Mouse (Mus musculus) thymus, adult 2 months (tissue): Measurements from ENCODE around the gene Tyr. TPM values are rescaled to one million over a fixed set of nuclear protein-coding genes. Genes with fewer than 3 reads are reported as not detected.
"Not testable (repeated sequence)": the region's sequence is repeated elsewhere in the genome, so short reads cannot be mapped to it uniquely, and the experiment has no call there.

ENCODE experiments used
- DNase-seq: peaks from one replicate; pipeline ENCODE4 v3.0.0; 2021
- H3K27ac ChIP-seq: fragments of 200-500 bp; 2 replicates; pipeline ENCODE4 v1.5.1; 2012; ENCODE audit warnings: low read length, control low read depth; ENCODE audit not compliant: control insufficient read depth, insufficient read depth
- H3K27me3 ChIP-seq: fragments of 200-500 bp; 2 replicates; pipeline ENCODE4 v1.6.1; 2012; ENCODE audit warnings: mild to moderate bottlenecking, low read length, moderate library complexity, mixed read lengths; ENCODE audit not compliant: control insufficient read depth, insufficient read depth
- H3K36me3 ChIP-seq: fragments of 200-500 bp; 2 replicates; pipeline ENCODE4 v1.6.1; 2012; ENCODE audit warnings: mild to moderate bottlenecking, low read length, moderate library complexity; ENCODE audit not compliant: control insufficient read depth, insufficient read depth
- H3K4me1 ChIP-seq: fragments of 200-500 bp; replicated peaks from 2 replicates; pipeline ENCODE4 v1.6.1; 2012; ENCODE audit warnings: low read length; ENCODE audit not compliant: control insufficient read depth, insufficient read depth
- H3K4me3 ChIP-seq: fragments of 200-500 bp; 2 replicates; pipeline ENCODE4 v1.5.1; 2012; ENCODE audit warnings: mild to moderate bottlenecking, low read length, control low read depth, moderate library complexity; ENCODE audit not compliant: control insufficient read depth, insufficient read depth
- CTCF ChIP-seq: fragments of 200-500 bp; IDR thresholded peaks from 2 replicates; pipeline ENCODE4 v1.5.1; 2012; ENCODE audit warnings: mild to moderate bottlenecking, control low read depth, low read length, moderate library complexity, borderline replicate concordance; ENCODE audit not compliant: control insufficient read depth, poor library complexity, insufficient read depth; ENCODE audit errors: extremely low read depth
- POLR2A ChIP-seq: fragments of 200-500 bp; IDR thresholded peaks from 2 replicates; pipeline ENCODE4 v1.6.1; 2012; ENCODE audit warnings: mild to moderate bottlenecking, low read length, control low read depth, moderate library complexity; ENCODE audit not compliant: control insufficient read depth, poor library complexity, insufficient read depth; ENCODE audit errors: extremely low read depth
- WGBS: fragments of 180-500 bp; shearing (Covaris S2); methylation state at CpG from one replicate; pipeline ENCODE4 v1.1.7; 2018; 5-methylcytosine and 5-hydroxymethylcytosine counted together
- polyA plus RNA-seq: library from polyadenylated mRNA; depleted of rRNA; stranded (reverse); fragments of >200 nt; gene quantifications from 2 replicates; pipeline ENCODE4 v1.2.3, GENCODE M21; 2012; rRNA removed

Gene Tyr
- polyA plus RNA-seq = 0.04 TPM in 1 of 2 replicates, not detected in the other

GRCm38 (mm10) chr7:87493412-87493811 is at the start of gene Tyr:
Gene Tyr, minus strand, starts transcription at chr7:87493512.
- Histone ChIP-seq H3K4me1 (no peaks in the 10 kb centered on the region), H3K36me3 (no peaks in the 10 kb centered on the region), H3K4me3 (no peak within 1 kb of the TSS), H3K27me3 (no peaks in the 10 kb centered on the region), H3K27ac (no peak within 1 kb of the TSS)
- no peak for DNase-seq
- TF ChIP-seq CTCF (no peak), POLR2A (no peak)

GRCm38 (mm10) chr7:87539031-87539430 is 45.7 kb upstream of the Tyr start:
- no peaks in the 10 kb centered on the region for H3K4me1 ChIP-seq
- no peak for TF ChIP-seq POLR2A
- TF ChIP-seq CTCF = no peak
- no peaks in the 10 kb centered on the region for H3K27me3 ChIP-seq
- no peaks in the 10 kb centered on the region for H3K36me3 ChIP-seq
- H3K4me3 ChIP-seq = no peak overlapping the region
- no peak for DNase-seq
- H3K27ac ChIP-seq = no peak overlapping the region

- Histone ChIP-seq H3K4me3 (no peak overlapping the region), H3K4me1 (no peaks in the 10 kb centered on the region), H3K27me3 (no peaks in the 10 kb centered on the region), H3K27ac (no peak overlapping the region), H3K36me3 (no peaks in the 10 kb centered on the region)
- WGBS = 22% methylated on average over 4 of the region's 4 CpGs
- DNase-seq = no peak
- TF ChIP-seq POLR2A = no peak
Observed at GRCm38 (mm10) chr7:87494124-87494682, 891 bp upstream of the Tyr start.

GRCm38 (mm10) chr7:87488024-87488423 is 5.3 kb downstream of the Tyr start:
- 73% methylated on average over 3 of the region's 3 CpGs for WGBS
- H3K36me3 ChIP-seq = no peaks in the 10 kb centered on the region
- TF ChIP-seq CTCF (no peak), POLR2A (no peak)
- H3K4me3 ChIP-seq = no peak overlapping the region
- no peaks in the 10 kb centered on the region for H3K4me1 ChIP-seq
- H3K27me3 ChIP-seq = no peaks in the 10 kb centered on the region
- H3K27ac ChIP-seq = no peak overlapping the region
- DNase-seq = no peak

- WGBS = 78% methylated on average over 1 of the region's 1 CpGs
- no peak overlapping the region for H3K27ac ChIP-seq
- TF ChIP-seq CTCF = no peak
- no peak for TF ChIP-seq POLR2A
- no peaks in the 10 kb centered on the region for H3K4me1 ChIP-seq
- no peak for DNase-seq
- H3K36me3 ChIP-seq = no peaks in the 10 kb centered on the region
- H3K4me3 ChIP-seq = no peak overlapping the region
- no peaks in the 10 kb centered on the region for H3K27me3 ChIP-seq
Observed at GRCm38 (mm10) chr7:87413271-87413670, 80.0 kb downstream of the Tyr start.

- not testable (repeated sequence) for H3K4me1 ChIP-seq, H3K36me3 ChIP-seq, DNase-seq, H3K27ac ChIP-seq, H3K27me3 ChIP-seq, H3K4me3 ChIP-seq
- WGBS = 10% methylated on average over 4 of the region's 4 CpGs
Observed at GRCm38 (mm10) chr7:87411373-87411772, 81.9 kb downstream of the Tyr start.

GRCm38 (mm10) chr7:87397023-87397422 is 96.3 kb downstream of the Tyr start:
- Histone ChIP-seq H3K27ac (no peak overlapping the region), H3K27me3 (no peaks in the 10 kb centered on the region), H3K4me3 (no peak overlapping the region), H3K4me1 (no peaks in the 10 kb centered on the region), H3K36me3 (no peaks in the 10 kb centered on the region)
- DNase-seq = no peak
- no peak for TF ChIP-seq CTCF
- no peak for TF ChIP-seq POLR2A
- WGBS = 93% methylated on average over 7 of the region's 7 CpGs
